Comparison of ENCODE assay signal across 32 mouse cellular contexts in the genomic region with DNA sequence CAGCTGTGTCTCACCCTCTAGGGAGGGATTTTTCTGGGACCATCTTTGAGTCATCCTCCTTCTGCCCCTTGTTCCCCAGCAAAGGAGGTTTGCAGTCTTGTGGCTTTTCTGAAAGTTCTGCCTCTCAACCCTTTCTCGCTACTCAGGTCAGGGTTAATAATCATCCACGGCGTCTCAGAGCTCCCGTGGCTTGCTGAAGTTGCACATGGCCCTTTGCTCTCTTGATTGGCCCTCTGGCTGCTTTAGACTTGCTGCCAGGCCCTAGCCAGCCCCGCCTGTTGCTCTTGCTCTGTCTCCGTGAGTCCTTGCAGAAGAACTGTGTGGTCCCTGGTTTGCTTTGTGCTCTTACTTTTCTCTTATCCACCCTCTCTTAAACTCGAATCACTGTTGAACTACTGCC. TPM values are rescaled to one million over a fixed set of nuclear protein-coding genes. Genes with fewer than 3 reads are reported as not detected.
DNase-seq lines count a peak whose midpoint lies in the region; ATAC-seq lines count a peak whose summit lies in the region.
"Had no signal": no experiment of that assay in that cellular context is flagged by ENCODE, and none has a peak within 500 bp of the region (broad histone marks: within the 10 kb centered on the region; RNA-seq: fewer than 3 reads in every experiment).

No protein-coding gene starts in this region.

- no peaks in the 10 kb centered on the region for H3K36me3 ChIP-seq in kidney, embryonic 14.5 days (ENCODE audit: control insufficient read depth, insufficient read depth, low read length)
- H3K36me3 ChIP-seq in kidney, embryonic 16.5 days (ENCODE audit: insufficient read depth, low read length): no peaks in the 10 kb centered on the region
- H3K36me3 ChIP-seq: forebrain, embryonic 12.5 days; heart, embryonic 12.5 days; hindbrain, embryonic 15.5 days; liver, embryonic 13.5 days; midbrain, embryonic 15.5 days; neural tube, embryonic 15.5 days had no signal

- no peak overlapping the region for H3K9ac ChIP-seq in kidney, embryonic 14.5 days (ENCODE audit: low read depth, low read length)
- H3K9ac ChIP-seq in kidney, embryonic 16.5 days (replicated peaks; ENCODE audit: low read length): no peak overlapping the region
- H3K9ac ChIP-seq: forebrain, embryonic 12.5 days; forebrain, postnatal 0 days; heart, embryonic 12.5 days; hindbrain, embryonic 15.5 days; liver, embryonic 13.5 days; midbrain, embryonic 15.5 days; neural tube, embryonic 15.5 days had no signal

- H3K9me3 ChIP-seq in kidney, embryonic 14.5 days (ENCODE audit: control insufficient read depth, low read length): no peaks in the 10 kb centered on the region
- no peaks in the 10 kb centered on the region for H3K9me3 ChIP-seq in kidney, embryonic 16.5 days (ENCODE audit: low read length)
- H3K9me3 ChIP-seq: forebrain, embryonic 12.5 days; hindbrain, embryonic 15.5 days; liver, embryonic 13.5 days; midbrain, embryonic 15.5 days; neural tube, embryonic 15.5 days had no signal

- no peak overlapping the region for H3K4me2 ChIP-seq in kidney, embryonic 14.5 days (replicated peaks; ENCODE audit: low read depth, low read length)
- no peak overlapping the region for H3K4me2 ChIP-seq in kidney, embryonic 16.5 days (replicated peaks; ENCODE audit: low read depth, low read length)
- H3K4me2 ChIP-seq: forebrain, embryonic 12.5 days; heart, embryonic 12.5 days; hindbrain, embryonic 15.5 days; liver, embryonic 13.5 days; midbrain, embryonic 15.5 days; neural tube, embryonic 15.5 days had no signal

- H3K4me1 ChIP-seq in kidney, embryonic 14.5 days (ENCODE audit: control insufficient read depth, insufficient read depth, low read length): no peaks in the 10 kb centered on the region
- no peaks in the 10 kb centered on the region for H3K4me1 ChIP-seq in kidney, embryonic 16.5 days (ENCODE audit: insufficient read depth, low read length)
- H3K4me1 ChIP-seq: hindbrain, embryonic 15.5 days; liver, embryonic 13.5 days; midbrain, embryonic 15.5 days had no signal

- H3K27ac ChIP-seq in kidney, embryonic 14.5 days (ENCODE audit: low read depth, low read length): no peak overlapping the region
- no peak overlapping the region for H3K27ac ChIP-seq in kidney, embryonic 16.5 days (ENCODE audit: low read length)
- H3K27ac ChIP-seq: forebrain, embryonic 12.5 days; heart, adult 2 months; hindbrain, embryonic 15.5 days; liver, embryonic 13.5 days; macrophage; midbrain, embryonic 15.5 days; neural tube, embryonic 15.5 days; stomach, postnatal 0 days had no signal

- no peak overlapping the region for H3K4me3 ChIP-seq in kidney, embryonic 14.5 days (ENCODE audit: low read length)
- H3K4me3 ChIP-seq in kidney, embryonic 16.5 days (ENCODE audit: low read length): no peak overlapping the region
- H3K4me3 ChIP-seq: erythroblast, embryonic 14.5 days; forebrain, embryonic 12.5 days; heart, adult 2 months; heart, embryonic 12.5 days; hindbrain, embryonic 15.5 days; liver, embryonic 13.5 days; midbrain, embryonic 15.5 days; neural tube, embryonic 15.5 days had no signal

- 76% methylated on average over 7 of the region's 7 CpGs for WGBS in kidney, embryonic 14.5 days
- WGBS in kidney, embryonic 16.5 days: 57% methylated on average over 7 of the region's 7 CpGs

- no peak for ATAC-seq in kidney, embryonic 14.5 days (ENCODE audit: low FRiP score, low TSS enrichment)
- ATAC-seq in kidney, embryonic 16.5 days (ENCODE audit: low FRiP score, low TSS enrichment): peak; percentile 59; the same call in 1 of the 2 replicates
- ATAC-seq: forebrain, postnatal 0 days; inflammation-experienced regulatory T-cells, adult 6 months; midbrain, embryonic 15.5 days; Patski had no signal

- H3K27me3 ChIP-seq in kidney, embryonic 14.5 days (ENCODE audit: control insufficient read depth, insufficient read depth, low read length): 0 out of 2 replicates have a peak, but pooled peaks cover 4% of the 10 kb centered on the region
- H3K27me3 ChIP-seq in kidney, embryonic 16.5 days (ENCODE audit: insufficient read depth, low read length): 0 out of 2 replicates have a peak, but pooled peaks cover under 1% of the 10 kb centered on the region
- H3K27me3 ChIP-seq: forebrain, embryonic 12.5 days; hindbrain, embryonic 15.5 days; liver, embryonic 13.5 days; midbrain, embryonic 15.5 days; neural tube, embryonic 15.5 days; Patski had no signal

- peak; percentile 76 for DNase-seq in kidney, adult 11 months
- DNase-seq in kidney, adult 18-20 months: peak; percentile 49
- peak; percentile 73 to 86 for DNase-seq in kidney, postnatal 36 days
- no peak for DNase-seq in cerebellum, postnatal 25 days
- DNase-seq in right cerebral cortex, adult 2 months (ENCODE audit: low spot score in 2 of 2): no peak
- DNase-seq in thymus, postnatal 25 days: no peak
- DNase-seq: adrenal gland, postnatal 10 days; cerebellum, adult 11-12 months; cerebellum, postnatal 10 days; forebrain, postnatal 0 days; heart, adult 2 months; layer of hippocampus, postnatal 36 days; left cerebral cortex, postnatal 4 days; liver, embryonic 13.5 days; lung, adult 2 months; lung, postnatal 10 days; retina, postnatal 1 day; spleen, adult 18-20 months; thymus, adult 18-20 months; thymus, postnatal 4 days had no signal

RNA-seq across cellular contexts. Expression of gene Mgmt, which starts 40.4 kb away (rescaled TPM):
- polyA plus RNA-seq in kidney, embryonic 14.5 days (2014; fragmentation: Nextera tagmentation; extraction: Ambion mirVana): 5.8 and 6.4 TPM in 2 replicates
- 6.5 and 6.6 TPM in 2 replicates for polyA plus RNA-seq in kidney, embryonic 16.5 days (2015; fragmentation: Nextera tagmentation; extraction: Ambion mirVana)
- polyA plus RNA-seq: Patski had no signal

Comparison
In these comparisons a context has a peak if more than half of its experiments do, and no peak if none do; other contexts are left out.
1. DNase-seq: peak in kidney, adult 11 months (single experiment), kidney, adult 18-20 months (single experiment) and kidney, postnatal 36 days (2 of 2); none in cerebellum, postnatal 25 days (0 of 2), right cerebral cortex, adult 2 months (0 of 2) and thymus, postnatal 25 days (single experiment).